Mouse (Mus musculus) heart, embryonic 14.5 days (tissue): ENCODE data around the gene Gpr55. TPM values are rescaled to one million over a fixed set of nuclear protein-coding genes. Genes with fewer than 3 reads are reported as not detected.

ENCODE experiments used
- ATAC-seq: fragments of 200-750 bp; cut with Nextera tagmentation; 2 replicates; pipeline ENCODE4 v1.8.0; 2017; ENCODE audit warnings: low read depth, moderate TSS enrichment; ENCODE audit not compliant: insufficient number of reproducible peaks, insufficient read depth, low FRiP score
- H3K27ac ChIP-seq, 2 experiments: fragments of 200-500 bp in 1 of 2; fragments of 300-500 bp in 1 of 2; sonication (generic) in 1 of 2; replicated peaks in 1 of 2; 2 replicates each; pipeline ENCODE4 v1.5.1; 2012 to 2014; ENCODE audit warnings: low read depth in 2 of 2, low read length in 2 of 2, control low read depth in 1 of 2, mild to moderate bottlenecking in 1 of 2, mixed read lengths in 1 of 2; ENCODE audit not compliant: control insufficient read depth in 1 of 2, insufficient read depth in 1 of 2
- H3K27me3 ChIP-seq: fragments of 300-500 bp; sonication (generic); 2 replicates; pipeline ENCODE4 v1.6.1; 2014; ENCODE audit warnings: mild to moderate bottlenecking, low read length, control low read depth; ENCODE audit not compliant: control insufficient read depth, insufficient read depth
- H3K36me3 ChIP-seq: fragments of 300-500 bp; sonication (generic); 2 replicates; pipeline ENCODE4 v1.6.1; 2014; ENCODE audit warnings: mild to moderate bottlenecking, control low read depth, low read length, mixed read lengths; ENCODE audit not compliant: control insufficient read depth, insufficient read depth
- H3K4me1 ChIP-seq, 2 experiments: fragments of 200-500 bp in 1 of 2; fragments of 300-500 bp in 1 of 2; sonication (generic) in 1 of 2; 2 replicates each; pipeline ENCODE4 v1.6.1; 2012 to 2014; ENCODE audit warnings: low read length in 2 of 2, control low read depth in 1 of 2, mixed read lengths in 1 of 2; ENCODE audit not compliant: control insufficient read depth in 2 of 2, insufficient read depth in 2 of 2
- H3K4me2 ChIP-seq: fragments of 300-500 bp; sonication (generic); 2 replicates; pipeline ENCODE4 v1.6.1; 2014; ENCODE audit warnings: mild to moderate bottlenecking, low read length
- H3K4me3 ChIP-seq, 2 experiments: fragments of 200-500 bp in 1 of 2; fragments of 300-500 bp in 1 of 2; sonication (generic) in 1 of 2; 2 replicates each; pipeline ENCODE4 v1.5.1; 2012 to 2014; ENCODE audit warnings: low read length in 2 of 2, mild to moderate bottlenecking in 2 of 2, control low read depth in 1 of 2, low read depth in 1 of 2, moderate library complexity in 1 of 2; ENCODE audit not compliant: control insufficient read depth in 1 of 2, insufficient read depth in 1 of 2
- H3K9ac ChIP-seq: fragments of 300-500 bp; sonication (generic); 2 replicates; pipeline ENCODE4 v1.6.1; 2014; ENCODE audit warnings: mild to moderate bottlenecking, low read length
- H3K9me3 ChIP-seq: fragments of 300-500 bp; sonication (generic); 2 replicates; pipeline ENCODE4 v1.6.1; 2016; ENCODE audit warnings: low read length, control low read depth; ENCODE audit not compliant: control insufficient read depth
- WGBS: fragments of 180-500 bp; shearing (Covaris S2); extraction: QIAGEN DNeasy Blood & Tissue Kit; methylation state at CpG from one replicate; pipeline ENCODE4 v1.1.7; 2014; 5-methylcytosine and 5-hydroxymethylcytosine counted together
- polyA plus RNA-seq: library from polyadenylated mRNA; unstranded; fragments of >200 nt; fragmentation: Nextera tagmentation; extraction: Ambion mirVana; gene quantifications from 2 replicates; pipeline ENCODE4 v1.2.1, GENCODE M21; 2014

Gene Gpr55
- polyA plus RNA-seq = 0.07 TPM in 1 of 2 replicates, not detected in the other

DNA sequence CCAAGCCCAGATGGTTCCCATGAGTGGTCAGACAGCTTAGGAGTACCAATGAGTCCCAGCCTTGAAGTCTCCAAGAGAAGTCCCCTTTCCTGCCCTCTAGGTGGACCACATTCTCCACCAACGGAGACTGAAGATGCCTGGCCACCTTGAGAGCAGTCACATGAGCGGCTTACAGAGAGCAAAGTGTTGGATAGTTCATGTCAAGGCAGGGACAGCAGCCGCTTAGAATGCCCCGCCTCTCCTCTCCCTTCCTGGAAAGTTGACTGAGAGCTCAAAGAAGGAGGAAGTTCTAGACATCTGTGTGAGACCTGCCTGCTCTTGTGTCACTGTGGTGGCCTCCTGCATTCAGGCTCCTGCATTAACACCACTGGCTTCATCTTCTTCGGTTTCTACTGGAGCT, at the start of gene Gpr55:
Gene Gpr55 (minus strand): TSS at position 135 of the 400 bp plus-strand sequence.
- no peak within 1 kb of the TSS for H3K4me3 ChIP-seq
- 57% methylated on average over 5 of the region's 5 CpGs for WGBS
- no peak within 1 kb of the TSS for H3K4me2 ChIP-seq
- peaks cover 39 to 44% of the 10 kb centered on the region in 2 experiments for H3K4me1 ChIP-seq
- no peaks in the 10 kb centered on the region for H3K9me3 ChIP-seq
- no peak within 1 kb of the TSS for H3K9ac ChIP-seq
- H3K27me3 ChIP-seq = no peaks in the 10 kb centered on the region
- ATAC-seq = no peak
- H3K36me3 ChIP-seq = no peaks in the 10 kb centered on the region
- peak within 1 kb of the TSS in 1 of 2 experiments; percentile 28; a peak in 1 of 4 replicates for H3K27ac ChIP-seq

DNA sequence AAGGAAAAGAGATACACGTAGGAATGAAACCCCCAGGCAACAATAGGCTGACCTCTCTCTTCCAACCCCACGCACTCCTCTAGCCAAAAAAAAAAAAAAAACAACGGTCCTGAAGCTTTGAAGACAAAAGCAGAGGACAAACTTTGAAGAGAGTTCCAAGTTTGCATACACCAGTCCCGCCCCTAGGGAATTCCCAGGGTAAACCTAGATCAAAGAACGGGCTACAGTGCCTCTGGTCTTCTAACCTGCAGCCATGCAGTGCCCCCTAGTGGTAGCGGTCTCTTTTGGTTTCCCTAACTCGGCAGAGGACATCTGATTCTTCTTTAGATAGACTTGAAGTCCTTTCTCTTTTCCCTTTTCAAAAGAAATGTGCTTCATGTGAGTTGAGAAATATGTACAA, 47.0 kb upstream of the Gpr55 start:
- Histone ChIP-seq H3K36me3 (no peaks in the 10 kb centered on the region), H3K4me1 (peaks cover 2 to 5% of the 10 kb centered on the region in 2 experiments; a peak in 1 of 4 replicates), H3K27ac (no peak overlapping the region), H3K27me3 (no peaks in the 10 kb centered on the region), H3K9ac (no peak overlapping the region), H3K9me3 (no peaks in the 10 kb centered on the region), H3K4me3 (no peak overlapping the region), H3K4me2 (peak overlapping the region; percentile 45)
- no peak for ATAC-seq
- under 1% methylated on average over 7 of the region's 7 CpGs for WGBS

DNA sequence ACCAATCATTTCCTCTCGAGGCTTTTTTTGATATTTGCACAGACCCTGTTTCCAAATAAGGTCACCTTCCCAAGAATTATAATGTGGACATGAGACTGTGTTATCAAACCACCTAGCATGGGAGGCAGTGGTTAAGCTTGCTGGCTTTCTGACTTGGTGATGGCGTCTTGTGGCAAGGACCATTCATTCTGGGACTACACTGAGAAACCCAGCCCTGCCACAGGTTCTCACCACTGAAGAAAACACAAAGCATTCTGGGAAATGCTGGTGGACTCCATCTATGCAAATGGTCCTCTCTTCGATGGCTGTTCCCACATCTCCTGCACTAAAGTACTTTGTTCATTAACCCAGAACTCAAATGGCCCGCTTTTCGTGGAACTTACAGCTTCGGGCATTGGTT, 45.2 kb upstream of the Gpr55 start:
- Histone ChIP-seq H3K27me3 (no peaks in the 10 kb centered on the region), H3K4me3 (no peak overlapping the region), H3K9ac (no peak overlapping the region), H3K9me3 (no peaks in the 10 kb centered on the region), H3K4me2 (no peak overlapping the region), H3K4me1 (peaks cover 2 to 5% of the 10 kb centered on the region in 2 experiments; a peak in 1 of 4 replicates), H3K27ac (no peak overlapping the region), H3K36me3 (no peaks in the 10 kb centered on the region)
- 84% methylated on average over 6 of the region's 6 CpGs for WGBS
- ATAC-seq = no peak

DNA sequence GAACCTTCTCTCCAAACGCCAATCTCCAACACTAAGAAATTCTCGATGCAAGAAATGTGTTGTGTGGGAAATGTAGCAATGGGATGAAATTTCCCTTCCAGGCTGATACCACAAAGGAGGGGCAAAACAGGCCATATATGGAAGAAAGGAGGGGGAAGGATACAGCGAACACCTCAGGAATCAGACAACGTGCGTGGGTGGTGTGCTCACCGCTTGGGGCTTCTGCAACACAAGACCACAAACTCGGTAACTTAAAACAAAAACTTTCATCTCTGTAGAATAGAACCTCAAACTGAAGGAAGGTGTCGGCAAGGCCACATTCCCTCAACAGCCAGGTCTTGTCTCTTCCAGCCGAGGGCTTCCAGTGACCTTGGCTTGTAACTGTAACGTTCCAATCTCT, 44.7 kb upstream of the Gpr55 start:
- Histone ChIP-seq H3K4me1 (peaks cover 2 to 5% of the 10 kb centered on the region in 2 experiments; a peak in 1 of 4 replicates), H3K36me3 (no peaks in the 10 kb centered on the region), H3K4me2 (no peak overlapping the region), H3K9me3 (no peaks in the 10 kb centered on the region), H3K27me3 (no peaks in the 10 kb centered on the region), H3K27ac (no peak overlapping the region), H3K9ac (no peak overlapping the region), H3K4me3 (no peak overlapping the region)
- ATAC-seq = no peak
- 86% methylated on average over 10 of the region's 10 CpGs for WGBS

DNA sequence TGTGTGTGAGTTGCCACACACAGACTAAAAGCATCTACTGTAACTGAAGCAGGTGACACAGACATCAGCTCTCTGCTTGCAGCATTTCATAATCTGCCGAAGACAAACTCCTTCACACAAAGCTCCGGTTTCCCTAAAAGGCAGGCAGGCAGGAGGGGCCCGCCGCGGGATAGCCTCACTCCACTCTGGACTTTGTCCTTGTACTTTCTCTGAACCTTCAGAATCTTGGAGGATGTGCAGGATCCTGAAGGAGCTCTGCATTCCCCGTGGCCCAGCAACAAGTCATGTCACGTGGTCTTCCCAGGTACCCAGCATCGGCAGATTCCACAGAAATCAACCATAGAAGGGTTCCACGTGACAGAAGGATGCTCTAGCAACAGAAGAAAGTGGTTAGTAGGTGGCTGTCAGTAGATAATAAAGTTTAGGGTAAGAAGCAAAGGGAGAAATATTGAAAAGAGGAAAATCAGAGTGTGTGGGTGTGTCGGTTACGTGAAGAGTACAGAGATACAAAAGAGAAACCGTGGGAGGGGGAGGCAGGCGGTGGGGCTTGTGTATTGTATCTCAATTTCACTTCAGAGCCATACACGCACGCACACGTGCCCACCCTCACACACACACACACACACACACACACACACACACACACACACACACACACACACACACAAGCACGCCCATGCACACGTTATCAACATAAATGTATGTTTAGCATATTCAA, 39.2 kb upstream of the Gpr55 start:
- Histone ChIP-seq H3K4me3 (no peak overlapping the region), H3K4me1 (no peaks in the 10 kb centered on the region), H3K27me3 (no peaks in the 10 kb centered on the region), H3K27ac (no peak overlapping the region), H3K36me3 (no peaks in the 10 kb centered on the region), H3K4me2 (no peak overlapping the region), H3K9me3 (no peaks in the 10 kb centered on the region), H3K9ac (no peak overlapping the region)
- WGBS = 71% methylated on average over 18 of the region's 18 CpGs
- ATAC-seq = no peak

DNA sequence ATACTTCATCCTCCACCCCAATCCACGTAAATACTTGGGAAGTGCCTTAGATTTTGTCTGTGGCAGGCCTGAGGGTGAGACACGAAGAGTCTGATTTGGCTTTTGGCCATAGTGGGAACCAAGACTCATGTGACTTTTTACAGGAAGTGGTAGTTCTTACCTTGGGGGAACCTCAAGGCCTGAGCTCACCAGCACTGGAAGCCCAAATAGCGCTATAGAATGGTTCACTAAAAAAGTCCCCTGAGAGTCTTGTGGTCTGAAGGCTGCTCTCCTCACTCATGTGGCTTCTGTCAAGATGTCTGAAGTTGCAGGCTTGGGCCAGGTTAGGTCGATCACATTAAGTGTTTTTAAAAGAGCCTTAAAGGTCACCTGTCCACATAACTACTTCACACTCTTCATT, 37.2 kb upstream of the Gpr55 start:
- H3K9ac ChIP-seq = no peak overlapping the region
- no peak overlapping the region for H3K4me3 ChIP-seq
- ATAC-seq = no peak
- H3K4me1 ChIP-seq = no peaks in the 10 kb centered on the region
- H3K4me2 ChIP-seq = no peak overlapping the region
- H3K27me3 ChIP-seq = no peaks in the 10 kb centered on the region
- H3K27ac ChIP-seq = no peak overlapping the region
- no peaks in the 10 kb centered on the region for H3K9me3 ChIP-seq
- 69% methylated on average over 4 of the region's 4 CpGs for WGBS
- no peaks in the 10 kb centered on the region for H3K36me3 ChIP-seq

DNA sequence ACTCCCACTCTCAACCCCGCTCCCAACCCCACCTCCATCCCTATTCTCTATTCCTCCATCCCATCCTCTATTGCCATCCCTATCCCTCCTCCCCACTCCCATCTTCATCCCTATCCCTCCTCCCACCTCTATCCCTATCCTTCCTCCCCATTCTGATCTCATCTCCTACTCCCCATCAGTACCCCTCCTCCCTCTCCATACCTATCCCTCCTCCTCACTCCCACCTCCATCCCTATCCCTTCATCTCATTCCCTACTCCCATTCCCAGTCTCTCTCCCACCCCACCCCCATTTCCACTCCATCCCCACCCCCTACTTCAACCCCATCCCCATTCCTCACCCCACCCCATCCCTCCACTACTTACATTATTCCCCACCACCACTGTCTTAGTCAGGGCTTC, 36.4 kb upstream of the Gpr55 start:
- WGBS = 92% methylated on average over 1 of the region's 1 CpGs
- ATAC-seq = no peak

DNA sequence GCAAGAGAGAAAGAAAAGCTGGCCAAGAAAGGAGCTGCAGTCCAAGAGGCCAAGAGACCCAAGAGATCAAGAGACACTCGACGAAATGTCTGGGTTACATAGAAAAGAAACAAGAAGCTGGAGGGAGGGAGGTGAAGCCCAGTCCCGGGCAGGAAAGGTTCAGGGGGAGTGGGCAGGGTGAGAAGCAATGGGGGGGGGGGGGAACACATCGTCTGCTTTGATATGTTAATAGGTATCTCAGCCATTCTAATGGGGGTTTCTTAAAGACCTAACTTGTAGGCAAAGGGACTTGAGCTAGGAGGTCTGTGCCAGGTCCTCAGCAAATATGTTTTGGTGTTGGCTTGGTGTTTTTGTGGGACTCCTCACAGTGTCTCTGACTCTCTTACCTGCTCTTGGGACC, 32.7 kb upstream of the Gpr55 start:
- H3K9me3 ChIP-seq = no peaks in the 10 kb centered on the region
- H3K36me3 ChIP-seq = no peaks in the 10 kb centered on the region
- H3K27me3 ChIP-seq = no peaks in the 10 kb centered on the region
- 71% methylated on average over 3 of the region's 4 CpGs for WGBS
- H3K4me2 ChIP-seq = no peak overlapping the region
- H3K9ac ChIP-seq = no peak overlapping the region
- no peak overlapping the region for H3K27ac ChIP-seq
- no peak overlapping the region for H3K4me3 ChIP-seq
- H3K4me1 ChIP-seq = no peaks in the 10 kb centered on the region
- no peak for ATAC-seq

More for the DNA sequence above, 36.4 kb upstream of the Gpr55 start:
- Histone ChIP-seq H3K27ac (no peak overlapping the region), H3K4me1 (no peaks in the 10 kb centered on the region), H3K9me3 (no peaks in the 10 kb centered on the region), H3K36me3 (no peaks in the 10 kb centered on the region), H3K4me2 (no peak overlapping the region), H3K27me3 (no peaks in the 10 kb centered on the region), H3K4me3 (no peak overlapping the region), H3K9ac (no peak overlapping the region)
